Mouse (Mus musculus): ENCODE data around the gene Dgkg. TPM values are rescaled to one million over a fixed set of nuclear protein-coding genes. Genes with fewer than 3 reads are reported as not detected.
A peak's percentile ranks its signal among the peaks of the same experiment; 100 is the strongest.

Dgkg gene
- polyA plus RNA-seq (2015; fragmentation: Nextera tagmentation; extraction: Ambion mirVana): 0.35 and 0.55 TPM in 2 replicates

GRCm38 (mm10) chr16:22656533-22657444, at the start of gene Dgkg:
Gene Dgkg, minus strand, starts transcription at chr16:22657221.
- no peak within 1 kb of the TSS for H3K27ac ChIP-seq
- H3K4me2 ChIP-seq: peak within 1 kb of the TSS; percentile 84
- peak within 1 kb of the TSS; percentile 45 for H3K4me3 ChIP-seq
- ATAC-seq (ENCODE audit: insufficient number of reproducible peaks, low FRiP score, low TSS enrichment, low read depth): no peak
- H3K9ac ChIP-seq: no peak within 1 kb of the TSS
- H3K27me3 ChIP-seq: peaks cover 46% of the 10 kb centered on the region
- peaks cover 12% of the 10 kb centered on the region for H3K4me1 ChIP-seq
- no peaks in the 10 kb centered on the region for H3K36me3 ChIP-seq
- WGBS: 1% methylated on average over 63 of the region's 63 CpGs
- H3K9me3 ChIP-seq: no peaks in the 10 kb centered on the region

DNA sequence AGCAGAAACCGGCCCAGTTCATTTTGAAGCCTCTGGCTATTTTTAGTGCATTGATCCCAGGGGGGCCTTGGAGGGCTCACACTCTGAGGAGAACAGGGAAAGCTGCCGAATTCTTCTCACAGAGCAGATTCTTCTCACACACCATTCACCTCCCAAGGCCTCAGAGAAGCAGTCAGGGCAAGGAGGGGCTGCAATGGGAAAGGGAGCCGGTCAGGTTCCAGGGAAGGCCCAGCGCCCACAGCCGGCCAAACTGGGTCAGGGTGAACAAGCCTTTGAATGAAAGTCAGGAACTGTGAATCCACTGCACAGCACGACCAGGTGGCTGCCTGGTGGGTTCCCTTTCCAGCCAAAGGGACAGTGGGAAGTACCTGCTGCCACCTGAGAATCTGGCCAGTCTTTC, 47.9 kb upstream of the Dgkg start:
- Histone ChIP-seq H3K4me3 (no peak overlapping the region), H3K9ac (no peak overlapping the region), H3K4me1 (no peaks in the 10 kb centered on the region), H3K9me3 (no peaks in the 10 kb centered on the region), H3K27me3 (no peaks in the 10 kb centered on the region), H3K36me3 (no peaks in the 10 kb centered on the region), H3K4me2 (no peak overlapping the region), H3K27ac (no peak overlapping the region)
- no peak for ATAC-seq (ENCODE audit: insufficient number of reproducible peaks, low FRiP score, low TSS enrichment, low read depth)
- WGBS: 36% methylated on average over 6 of the region's 6 CpGs

DNA sequence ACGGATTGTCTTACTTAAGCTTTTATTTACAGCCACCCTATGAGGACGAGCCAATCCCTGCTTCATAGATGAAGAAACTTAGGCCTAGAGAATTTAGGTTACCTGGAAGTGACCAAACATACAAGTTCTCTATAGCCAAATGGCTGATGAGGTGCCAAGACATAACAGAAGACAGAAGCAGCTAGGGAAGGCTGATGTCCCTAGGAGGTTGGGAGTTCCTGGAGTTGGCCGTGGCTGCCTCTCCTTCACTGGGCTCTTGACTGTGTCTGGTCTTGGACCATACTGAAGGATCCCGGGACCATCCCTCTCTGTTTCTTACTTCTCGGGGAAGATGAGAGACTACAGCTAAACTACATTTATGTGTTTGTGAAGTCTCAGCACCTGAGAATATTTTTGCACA, 47.1 kb upstream of the Dgkg start:
- H3K27me3 ChIP-seq: no peaks in the 10 kb centered on the region
- H3K4me1 ChIP-seq: no peaks in the 10 kb centered on the region
- no peaks in the 10 kb centered on the region for H3K9me3 ChIP-seq
- WGBS: 78% methylated on average over 5 of the region's 5 CpGs
- H3K4me3 ChIP-seq: no peak overlapping the region
- H3K4me2 ChIP-seq: no peak overlapping the region
- H3K36me3 ChIP-seq: no peaks in the 10 kb centered on the region
- no peak overlapping the region for H3K9ac ChIP-seq
- no peak overlapping the region for H3K27ac ChIP-seq
- no peak for ATAC-seq (ENCODE audit: insufficient number of reproducible peaks, low FRiP score, low TSS enrichment, low read depth)

GRCm38 (mm10) chr16:22698846-22699760, 42.1 kb upstream of the Dgkg start:
- H3K4me2 ChIP-seq: no peak overlapping the region
- H3K27me3 ChIP-seq: no peaks in the 10 kb centered on the region
- H3K36me3 ChIP-seq: no peaks in the 10 kb centered on the region
- no peak for ATAC-seq (ENCODE audit: insufficient number of reproducible peaks, low FRiP score, low TSS enrichment, low read depth)
- H3K9me3 ChIP-seq: no peaks in the 10 kb centered on the region
- no peaks in the 10 kb centered on the region; the same call in 1 of the 2 replicates for H3K4me1 ChIP-seq
- WGBS: 68% methylated on average over 13 of the region's 13 CpGs
- H3K4me3 ChIP-seq: no peak overlapping the region
- no peak overlapping the region for H3K9ac ChIP-seq
- no peak overlapping the region for H3K27ac ChIP-seq

GRCm38 (mm10) chr16:22698101-22698500, 41.1 kb upstream of the Dgkg start:
- Histone ChIP-seq H3K27me3 (no peaks in the 10 kb centered on the region), H3K9me3 (no peaks in the 10 kb centered on the region), H3K9ac (no peak overlapping the region), H3K27ac (no peak overlapping the region), H3K4me3 (no peak overlapping the region), H3K36me3 (no peaks in the 10 kb centered on the region), H3K4me2 (no peak overlapping the region), H3K4me1 (no peaks in the 10 kb centered on the region; the same call in 1 of the 2 replicates)
- ATAC-seq (ENCODE audit: insufficient number of reproducible peaks, low FRiP score, low TSS enrichment, low read depth): no peak
- WGBS: 67% methylated on average over 8 of the region's 8 CpGs

GRCm38 (mm10) chr16:22689622-22690021, 32.6 kb upstream of the Dgkg start:
- 87% methylated on average over 2 of the region's 2 CpGs for WGBS
- H3K9me3 ChIP-seq: no peaks in the 10 kb centered on the region
- no peak overlapping the region for H3K4me3 ChIP-seq
- H3K4me2 ChIP-seq: no peak overlapping the region
- no peaks in the 10 kb centered on the region for H3K36me3 ChIP-seq
- H3K9ac ChIP-seq: no peak overlapping the region
- no peaks in the 10 kb centered on the region for H3K27me3 ChIP-seq
- no peak overlapping the region for H3K27ac ChIP-seq
- H3K4me1 ChIP-seq: no peaks in the 10 kb centered on the region
- ATAC-seq (ENCODE audit: insufficient number of reproducible peaks, low FRiP score, low TSS enrichment, low read depth): no peak

DNA sequence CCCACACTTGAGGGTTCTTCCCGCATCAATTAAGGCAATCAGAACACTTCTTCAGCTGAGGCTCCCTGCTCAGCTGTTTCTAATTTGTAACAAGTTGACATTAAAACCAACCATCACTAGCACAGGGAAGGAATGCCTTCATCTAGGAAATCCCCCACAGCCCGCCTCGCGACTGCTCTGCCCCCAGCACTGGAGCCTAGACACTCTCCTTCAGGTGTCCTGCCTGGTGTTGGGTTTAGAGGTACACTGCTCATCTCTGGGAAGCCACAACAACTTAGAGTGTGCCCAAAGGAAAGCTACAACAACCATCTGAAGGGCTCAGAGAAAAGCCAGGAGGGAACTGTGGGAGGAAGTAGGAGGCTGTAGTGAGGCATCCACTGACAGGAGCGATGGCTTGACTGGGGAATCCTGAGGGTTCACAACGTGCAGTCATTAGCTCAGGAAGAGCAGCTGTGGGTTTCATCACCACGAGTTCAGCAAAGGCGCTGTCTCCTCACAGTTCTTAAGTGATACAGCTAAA, 30.8 kb upstream of the Dgkg start:
- 46% methylated on average over 8 of the region's 8 CpGs for WGBS
- no peaks in the 10 kb centered on the region for H3K36me3 ChIP-seq
- no peaks in the 10 kb centered on the region for H3K9me3 ChIP-seq

DNA sequence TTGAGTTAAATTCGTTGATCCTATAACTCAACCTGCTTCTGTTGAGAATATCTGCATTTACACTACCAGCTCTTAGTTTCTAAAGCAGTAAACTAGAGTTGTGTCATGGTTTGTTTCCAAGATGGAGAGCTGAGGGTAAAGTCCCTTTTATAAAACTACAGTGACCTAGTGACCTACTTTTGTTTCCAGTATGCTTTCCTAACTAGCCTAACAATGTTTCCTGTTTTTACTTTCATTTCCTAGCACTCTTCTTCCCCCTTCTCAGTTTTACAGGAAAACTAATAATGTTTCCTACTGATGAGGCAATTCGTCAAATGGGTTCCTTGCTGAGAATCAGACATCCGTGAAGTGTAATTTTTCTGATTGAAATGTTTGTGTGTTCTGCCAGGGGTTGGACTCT, 26.6 kb upstream of the Dgkg start:
- Histone ChIP-seq H3K4me3 (no peak overlapping the region), H3K9me3 (no peaks in the 10 kb centered on the region), H3K36me3 (no peaks in the 10 kb centered on the region), H3K27me3 (no peaks in the 10 kb centered on the region), H3K27ac (no peak overlapping the region), H3K4me2 (no peak overlapping the region), H3K9ac (no peak overlapping the region), H3K4me1 (no peaks in the 10 kb centered on the region)
- 78% methylated on average over 3 of the region's 3 CpGs for WGBS
- ATAC-seq (ENCODE audit: insufficient number of reproducible peaks, low FRiP score, low TSS enrichment, low read depth): no peak

More for the DNA sequence above, 30.8 kb upstream of the Dgkg start:
- H3K9ac ChIP-seq: no peak overlapping the region
- H3K27me3 ChIP-seq: no peaks in the 10 kb centered on the region
- no peak overlapping the region for H3K4me3 ChIP-seq
- no peak for ATAC-seq (ENCODE audit: insufficient number of reproducible peaks, low FRiP score, low TSS enrichment, low read depth)
- H3K4me2 ChIP-seq: no peak overlapping the region
- no peak overlapping the region for H3K27ac ChIP-seq
- H3K4me1 ChIP-seq: no peaks in the 10 kb centered on the region

GRCm38 (mm10) chr16:22682727-22683126, 25.7 kb upstream of the Dgkg start:
- Histone ChIP-seq H3K27ac (no peak overlapping the region), H3K36me3 (no peaks in the 10 kb centered on the region), H3K27me3 (no peaks in the 10 kb centered on the region), H3K4me3 (no peak overlapping the region), H3K9me3 (no peaks in the 10 kb centered on the region), H3K4me2 (no peak overlapping the region), H3K4me1 (no peaks in the 10 kb centered on the region), H3K9ac (no peak overlapping the region)
- ATAC-seq (ENCODE audit: insufficient number of reproducible peaks, low FRiP score, low TSS enrichment, low read depth): no peak

DNA sequence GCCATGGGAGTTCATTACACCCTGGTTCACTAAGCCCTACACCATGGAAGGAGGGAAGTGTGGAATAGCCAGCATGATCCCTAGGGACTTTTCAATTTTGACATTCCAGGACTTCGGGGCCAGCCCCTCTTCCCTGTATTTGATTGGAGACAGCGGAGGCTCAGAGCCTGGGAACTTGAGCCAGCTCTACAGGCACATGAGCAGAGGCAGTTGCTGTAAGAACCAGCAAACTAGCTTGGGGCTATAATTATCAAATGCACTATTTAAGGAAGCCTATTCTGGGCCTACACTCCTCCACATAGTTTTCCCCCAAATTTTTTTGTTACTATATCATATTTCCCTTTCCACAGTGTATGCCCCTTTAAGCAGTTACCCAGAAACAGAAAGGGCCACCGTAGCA, 22.6 kb upstream of the Dgkg start:
- no peak for ATAC-seq (ENCODE audit: insufficient number of reproducible peaks, low FRiP score, low TSS enrichment, low read depth)
- no peaks in the 10 kb centered on the region for H3K9me3 ChIP-seq
- H3K4me2 ChIP-seq: no peak overlapping the region
- no peaks in the 10 kb centered on the region for H3K36me3 ChIP-seq
- no peaks in the 10 kb centered on the region for H3K4me1 ChIP-seq
- H3K4me3 ChIP-seq: no peak overlapping the region
- WGBS: 44% methylated on average over 3 of the region's 3 CpGs
- no peaks in the 10 kb centered on the region for H3K27me3 ChIP-seq
- H3K27ac ChIP-seq: no peak overlapping the region
- H3K9ac ChIP-seq: no peak overlapping the region

DNA sequence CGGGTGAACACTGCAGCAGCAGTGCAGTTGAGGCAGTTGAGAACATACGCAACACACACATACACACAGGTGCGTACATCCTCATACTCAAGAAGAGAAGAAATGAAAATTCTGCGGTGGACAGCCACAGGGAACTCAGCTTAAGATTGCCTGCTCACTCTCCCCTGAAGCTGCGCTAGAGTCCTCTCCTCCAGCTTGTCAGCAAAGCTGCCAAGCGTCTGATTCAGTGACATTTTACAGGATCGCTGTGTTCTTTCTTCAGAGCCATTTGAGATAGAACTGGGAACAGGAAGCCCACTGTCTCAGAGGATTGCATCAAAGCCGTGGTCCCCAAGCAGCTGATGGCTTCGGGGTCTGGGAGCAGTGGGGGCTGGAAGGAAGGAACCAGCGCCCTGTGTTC, 17.6 kb upstream of the Dgkg start:
- no peaks in the 10 kb centered on the region; the same call in 1 of the 2 replicates for H3K27me3 ChIP-seq
- ATAC-seq (ENCODE audit: insufficient number of reproducible peaks, low FRiP score, low TSS enrichment, low read depth): no peak
- no peak overlapping the region for H3K9ac ChIP-seq
- WGBS: 83% methylated on average over 10 of the region's 10 CpGs
- no peaks in the 10 kb centered on the region for H3K4me1 ChIP-seq
- H3K4me3 ChIP-seq: no peak overlapping the region
- H3K27ac ChIP-seq: no peak overlapping the region
- H3K9me3 ChIP-seq: no peaks in the 10 kb centered on the region
- H3K36me3 ChIP-seq: no peaks in the 10 kb centered on the region
- no peak overlapping the region for H3K4me2 ChIP-seq

DNA sequence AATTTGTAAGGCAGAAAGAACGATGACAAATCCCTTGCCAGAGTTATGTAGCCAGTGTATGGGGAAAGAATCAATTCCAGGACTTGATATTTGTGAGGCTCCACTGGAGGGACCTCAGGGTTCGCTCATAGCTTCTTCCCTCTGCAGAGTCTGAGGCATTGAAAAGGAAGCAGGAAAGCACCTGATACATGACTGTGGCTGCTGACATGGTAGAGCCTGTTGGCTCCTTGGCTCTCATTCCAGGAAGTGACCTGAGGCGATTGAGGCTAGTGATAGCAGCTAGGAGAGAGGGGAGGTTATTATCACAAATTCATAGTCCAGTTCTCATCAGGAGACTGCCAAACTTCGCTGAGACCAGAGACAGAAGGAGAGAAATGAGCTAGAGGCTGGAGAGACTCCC, 17.1 kb upstream of the Dgkg start:
- Histone ChIP-seq H3K4me1 (no peaks in the 10 kb centered on the region), H3K4me2 (no peak overlapping the region), H3K36me3 (no peaks in the 10 kb centered on the region), H3K9ac (no peak overlapping the region), H3K9me3 (no peaks in the 10 kb centered on the region), H3K4me3 (no peak overlapping the region), H3K27me3 (no peaks in the 10 kb centered on the region; the same call in 1 of the 2 replicates), H3K27ac (no peak overlapping the region)
- whole genome bisulfite sequencing: 75% methylated on average over 4 of the region's 4 CpGs
- ATAC-seq (ENCODE audit: insufficient number of reproducible peaks, low FRiP score, low TSS enrichment, low read depth): no peak
